Mouse (Mus musculus): ENCODE results near the gene Esr2. TPM values are rescaled to one million over a fixed set of nuclear protein-coding genes. Genes with fewer than 3 reads are reported as not detected.
"Not testable (repeated sequence)": the region's sequence is repeated elsewhere in the genome, so short reads cannot be mapped to it uniquely, and the experiment has no call there.

Esr2 gene
- polyA plus RNA-seq, 1 experiment from 2014 or later, result 0.34 TPM

- Histone ChIP-seq H3K9ac (no peak overlapping the region), H3K4me2 (no peak overlapping the region), H3K27ac (no peak overlapping the region), H3K27me3 (no peaks in the 10 kb centered on the region), H3K9me3 (no peaks in the 10 kb centered on the region), H3K4me3 (no peak overlapping the region), H3K36me3 (no peaks in the 10 kb centered on the region), H3K4me1 (peaks cover 17% of the 10 kb centered on the region; the same call in 1 of the 2 replicates)
- WGBS, result 36% methylated on average over 6 of the region's 6 CpGs
- ATAC-seq (ENCODE audit: borderline replicate concordance, extremely low read depth, low FRiP score, low TSS enrichment), result no peak
Measured at GRCm38 (mm10) chr12:76136701-76137100, 40.4 kb downstream of the Esr2 start.

- not testable (repeated sequence) for H3K4me3 ChIP-seq; H3K9ac ChIP-seq; H3K36me3 ChIP-seq; H3K4me2 ChIP-seq; H3K9me3 ChIP-seq; ATAC-seq (ENCODE audit: borderline replicate concordance, extremely low read depth, low FRiP score, low TSS enrichment); H3K27me3 ChIP-seq; H3K27ac ChIP-seq
- WGBS, result 78% methylated on average over 9 of the region's 9 CpGs
- peaks cover 25% of the 10 kb centered on the region; the same call in 1 of the 2 replicates for H3K4me1 ChIP-seq
Measured at GRCm38 (mm10) chr12:76133081-76133480, 44.0 kb downstream of the Esr2 start.

- Histone ChIP-seq H3K9me3 (no peaks in the 10 kb centered on the region), H3K27ac (no peak overlapping the region), H3K36me3 (no peaks in the 10 kb centered on the region), H3K4me1 (peaks cover 25% of the 10 kb centered on the region; the same call in 1 of the 2 replicates), H3K4me3 (no peak overlapping the region), H3K27me3 (no peaks in the 10 kb centered on the region), H3K9ac (no peak overlapping the region), H3K4me2 (no peak overlapping the region)
- WGBS, result 51% methylated on average over 4 of the region's 4 CpGs
- peak; percentile 88 for ATAC-seq (ENCODE audit: borderline replicate concordance, extremely low read depth, low FRiP score, low TSS enrichment)
Measured at GRCm38 (mm10) chr12:76132591-76132990, 44.5 kb downstream of the Esr2 start.

GRCm38 (mm10) chr12:76130891-76131290, 46.2 kb downstream of the Esr2 start:
- Histone ChIP-seq H3K4me2 (no peak overlapping the region), H3K27ac (no peak overlapping the region), H3K4me1 (peaks cover 18% of the 10 kb centered on the region; the same call in 1 of the 2 replicates), H3K9ac (no peak overlapping the region), H3K4me3 (no peak overlapping the region), H3K27me3 (no peaks in the 10 kb centered on the region), H3K9me3 (no peaks in the 10 kb centered on the region), H3K36me3 (no peaks in the 10 kb centered on the region)
- WGBS, result 79% methylated on average over 6 of the region's 6 CpGs
- no peak for ATAC-seq (ENCODE audit: borderline replicate concordance, extremely low read depth, low FRiP score, low TSS enrichment)

- Histone ChIP-seq H3K27ac (no peak overlapping the region), H3K36me3 (no peaks in the 10 kb centered on the region), H3K4me2 (no peak overlapping the region), H3K4me3 (no peak overlapping the region), H3K9me3 (no peaks in the 10 kb centered on the region), H3K27me3 (no peaks in the 10 kb centered on the region), H3K9ac (no peak overlapping the region), H3K4me1 (peaks cover 18% of the 10 kb centered on the region; the same call in 1 of the 2 replicates)
- 30% methylated on average over 4 of the region's 4 CpGs for WGBS
- no peak for ATAC-seq (ENCODE audit: borderline replicate concordance, extremely low read depth, low FRiP score, low TSS enrichment)
Measured at GRCm38 (mm10) chr12:76130281-76130680, 46.8 kb downstream of the Esr2 start.

- no peak for ATAC-seq (ENCODE audit: borderline replicate concordance, extremely low read depth, low FRiP score, low TSS enrichment)
- H3K27me3 ChIP-seq, result no peaks in the 10 kb centered on the region
- no peaks in the 10 kb centered on the region for H3K36me3 ChIP-seq
- H3K4me1 ChIP-seq, result peaks cover 15% of the 10 kb centered on the region; the same call in 1 of the 2 replicates
- H3K9ac ChIP-seq, result no peak overlapping the region
- no peak overlapping the region for H3K4me2 ChIP-seq
- WGBS, result 60% methylated on average over 10 of the region's 10 CpGs
- H3K9me3 ChIP-seq, result no peaks in the 10 kb centered on the region
- no peak overlapping the region for H3K4me3 ChIP-seq
- H3K27ac ChIP-seq, result no peak overlapping the region
Measured at GRCm38 (mm10) chr12:76128831-76129230, 48.2 kb downstream of the Esr2 start.

GRCm38 (mm10) chr12:76128306-76128705, 48.8 kb downstream of the Esr2 start:
- no peak overlapping the region for H3K4me2 ChIP-seq
- H3K4me1 ChIP-seq, result peaks cover 15% of the 10 kb centered on the region; the same call in 1 of the 2 replicates
- H3K4me3 ChIP-seq, result no peak overlapping the region
- H3K9ac ChIP-seq, result no peak overlapping the region
- no peaks in the 10 kb centered on the region for H3K27me3 ChIP-seq
- WGBS, result 33% methylated on average over 3 of the region's 3 CpGs
- H3K27ac ChIP-seq, result no peak overlapping the region
- H3K9me3 ChIP-seq, result no peaks in the 10 kb centered on the region
- no peaks in the 10 kb centered on the region for H3K36me3 ChIP-seq
- ATAC-seq (ENCODE audit: borderline replicate concordance, extremely low read depth, low FRiP score, low TSS enrichment), result no peak

GRCm38 (mm10) chr12:76123223-76123622, 53.8 kb downstream of the Esr2 start:
- no peaks in the 10 kb centered on the region for H3K36me3 ChIP-seq
- H3K4me3 ChIP-seq, result no peak overlapping the region
- H3K4me2 ChIP-seq, result no peak overlapping the region
- H3K27ac ChIP-seq, result no peak overlapping the region
- H3K9me3 ChIP-seq, result no peaks in the 10 kb centered on the region
- ATAC-seq (ENCODE audit: borderline replicate concordance, extremely low read depth, low FRiP score, low TSS enrichment), result no peak
- no peak overlapping the region for H3K9ac ChIP-seq
- peaks cover 2% of the 10 kb centered on the region; the same call in 1 of the 2 replicates for H3K4me1 ChIP-seq
- H3K27me3 ChIP-seq, result no peaks in the 10 kb centered on the region
- 83% methylated on average over 6 of the region's 6 CpGs for WGBS

GRCm38 (mm10) chr12:76117632-76118153, 59.4 kb downstream of the Esr2 start:
- H3K9me3 ChIP-seq, result no peaks in the 10 kb centered on the region
- H3K4me2 ChIP-seq, result no peak overlapping the region
- no peak overlapping the region for H3K4me3 ChIP-seq
- H3K36me3 ChIP-seq, result no peaks in the 10 kb centered on the region
- no peaks in the 10 kb centered on the region for H3K27me3 ChIP-seq
- H3K4me1 ChIP-seq, result peaks cover 8% of the 10 kb centered on the region; the same call in 1 of the 2 replicates
- H3K27ac ChIP-seq, result no peak overlapping the region
- WGBS, result 60% methylated on average over 4 of the region's 4 CpGs
- no peak overlapping the region for H3K9ac ChIP-seq
- ATAC-seq (ENCODE audit: borderline replicate concordance, extremely low read depth, low FRiP score, low TSS enrichment), result no peak

GRCm38 (mm10) chr12:76116577-76116976, 60.5 kb downstream of the Esr2 start:
- Histone ChIP-seq H3K27ac (no peak overlapping the region), H3K9me3 (no peaks in the 10 kb centered on the region), H3K36me3 (no peaks in the 10 kb centered on the region), H3K4me3 (no peak overlapping the region), H3K9ac (no peak overlapping the region), H3K4me2 (no peak overlapping the region), H3K27me3 (no peaks in the 10 kb centered on the region), H3K4me1 (peaks cover 8% of the 10 kb centered on the region; the same call in 1 of the 2 replicates)
- no peak for ATAC-seq (ENCODE audit: borderline replicate concordance, extremely low read depth, low FRiP score, low TSS enrichment)
- WGBS, result 46% methylated on average over 4 of the region's 4 CpGs

GRCm38 (mm10) chr12:76111046-76111445, 66.0 kb downstream of the Esr2 start:
- Histone ChIP-seq H3K27ac (no peak overlapping the region), H3K27me3 (no peaks in the 10 kb centered on the region), H3K4me1 (no peaks in the 10 kb centered on the region), H3K4me3 (no peak overlapping the region), H3K4me2 (no peak overlapping the region), H3K9ac (no peak overlapping the region), H3K36me3 (peaks cover 34% of the 10 kb centered on the region), H3K9me3 (no peaks in the 10 kb centered on the region)
- WGBS, result 74% methylated on average over 3 of the region's 3 CpGs
- 0 out of 2 replicates have a peak, but pooled peaks have one; percentile 41 for ATAC-seq (ENCODE audit: borderline replicate concordance, extremely low read depth, low FRiP score, low TSS enrichment)

GRCm38 (mm10) chr12:76109646-76110405, 67.2 kb downstream of the Esr2 start:
- ATAC-seq (ENCODE audit: borderline replicate concordance, extremely low read depth, low FRiP score, low TSS enrichment), result no peak
- H3K27me3 ChIP-seq, result no peaks in the 10 kb centered on the region
- H3K4me2 ChIP-seq, result no peak overlapping the region
- H3K36me3 ChIP-seq, result peaks cover 43% of the 10 kb centered on the region
- H3K4me3 ChIP-seq, result no peak overlapping the region
- H3K4me1 ChIP-seq, result no peaks in the 10 kb centered on the region
- H3K9me3 ChIP-seq, result no peaks in the 10 kb centered on the region
- 89% methylated on average over 15 of the region's 15 CpGs for WGBS
- no peak overlapping the region for H3K27ac ChIP-seq
- H3K9ac ChIP-seq, result no peak overlapping the region

Data from lung, embryonic 15.5 days (tissue).